Mouse (Mus musculus) myocyte (in vitro differentiated cells): ENCODE measurements around the gene Abcc4. TPM values are rescaled to one million over a fixed set of nuclear protein-coding genes. Genes with fewer than 3 reads are reported as not detected.

ENCODE experiments used
- polyA plus RNA-seq: library from polyadenylated mRNA; unstranded; fragments of >200 nt; fragmentation: generic; extraction: Trizol; gene quantifications from one replicate; pipeline ENCODE4 v1.2.1, GENCODE M21; 2012; ENCODE audit warnings: missing spikeins

The Abcc4 gene
- polyA plus RNA-seq, 1 experiment = 6.3 TPM

Other genes with a start within 250 kb of the Abcc4 start
- gene Cldn10, start 81.7 kb upstream of the Abcc4 start, polyA plus RNA-seq = not detected
- gene Dzip1, start 219.2 kb upstream of the Abcc4 start, polyA plus RNA-seq = 3.8 TPM
- gene Dnajc3, start 231.8 kb upstream of the Abcc4 start, polyA plus RNA-seq = 6.9 TPM